Comparison of ENCODE assay signal across 8 mouse cellular contexts in genomic region chr2:70823926-70824800, GRCm38 (mm10). TPM values are rescaled to one million over a fixed set of nuclear protein-coding genes. Genes with fewer than 3 reads are reported as not detected.
DNase-seq lines count a peak whose midpoint lies in the region; ATAC-seq and TF ChIP-seq lines count a peak whose summit lies in the region.

No protein-coding gene starts in this region.

- no peaks in the 10 kb centered on the region for H3K27me3 ChIP-seq in G1E (ENCODE audit: insufficient read depth, low read length)
- no peaks in the 10 kb centered on the region for H3K27me3 ChIP-seq in embryonic facial prominence, embryonic 13.5 days
- no peaks in the 10 kb centered on the region for H3K27me3 ChIP-seq in hindbrain, postnatal 0 days (ENCODE audit: insufficient read depth, low read length)

- peak overlapping the region; percentile 96 for H3K27ac ChIP-seq in layer of hippocampus, adult 2 months
- H3K27ac ChIP-seq in embryonic facial prominence, embryonic 13.5 days = peak overlapping the region; percentile 100
- H3K27ac ChIP-seq in hindbrain, postnatal 0 days = peak overlapping the region; percentile 99

- peak overlapping the region; percentile 68 for H3K4me2 ChIP-seq in embryonic facial prominence, embryonic 13.5 days
- H3K4me2 ChIP-seq in hindbrain, postnatal 0 days (ENCODE audit: low read depth, low read length) = peak overlapping the region; percentile 80

- no peak for ATAC-seq in G1E (ENCODE audit: extremely low read depth, insufficient number of reproducible peaks, low FRiP score, poor library complexity, severe bottlenecking)
- no peak for ATAC-seq in embryonic facial prominence, embryonic 13.5 days (ENCODE audit: insufficient number of reproducible peaks, insufficient read depth, low FRiP score, low TSS enrichment, low read depth)
- ATAC-seq in hindbrain, postnatal 0 days = no peak

- peak overlapping the region; percentile 80 for H3K4me3 ChIP-seq in layer of hippocampus, adult 2 months
- H3K4me3 ChIP-seq in G1E (ENCODE audit: low read depth, low read length) = peak overlapping the region; percentile 89
- H3K4me3 ChIP-seq in embryonic facial prominence, embryonic 13.5 days = peak overlapping the region; percentile 89
- peak overlapping the region; percentile 91 for H3K4me3 ChIP-seq in hindbrain, postnatal 0 days (ENCODE audit: low read length)

- peaks cover 2% of the 10 kb centered on the region for H3K36me3 ChIP-seq in G1E (replicated peaks)
- H3K36me3 ChIP-seq in embryonic facial prominence, embryonic 13.5 days = no peaks in the 10 kb centered on the region
- H3K36me3 ChIP-seq in hindbrain, postnatal 0 days (ENCODE audit: insufficient read depth, low read length) = no peaks in the 10 kb centered on the region

- H3K9ac ChIP-seq in embryonic facial prominence, embryonic 13.5 days = peak overlapping the region; percentile 97
- peak overlapping the region; percentile 93 for H3K9ac ChIP-seq in hindbrain, postnatal 0 days (replicated peaks; ENCODE audit: low read length)

- no peak for DNase-seq in layer of hippocampus, adult 2 months (ENCODE audit: low spot score in 2 of 2)
- DNase-seq in layer of hippocampus, adult 9-11 months = no peak
- no peak for DNase-seq in G1E (ENCODE audit: low spot score)
- DNase-seq in hindbrain, postnatal 0 days (ENCODE audit: low spot score) = peak; percentile 75
- peak; percentile 12 to 21 for DNase-seq in lung, adult 18-20 months
- DNase-seq in retina, postnatal 1 day = peak; percentile 12
- no peak for DNase-seq in gastrocnemius, adult 18-20 months (ENCODE audit: low spot score)

- peaks cover 56% of the 10 kb centered on the region for H3K4me1 ChIP-seq in G1E (ENCODE audit: insufficient read depth, low read depth, low read length)
- H3K4me1 ChIP-seq in embryonic facial prominence, embryonic 13.5 days = peaks cover 15% of the 10 kb centered on the region
- H3K4me1 ChIP-seq in hindbrain, postnatal 0 days (ENCODE audit: insufficient read depth, low read length) = 0 out of 2 replicates have a peak, but pooled peaks cover 5% of the 10 kb centered on the region

- H3K9me3 ChIP-seq in G1E (replicated peaks) = no peaks in the 10 kb centered on the region
- H3K9me3 ChIP-seq in embryonic facial prominence, embryonic 13.5 days = no peaks in the 10 kb centered on the region
- H3K9me3 ChIP-seq in hindbrain, postnatal 0 days (ENCODE audit: low read length) = no peaks in the 10 kb centered on the region

- WGBS in embryonic facial prominence, embryonic 13.5 days = 1% methylated on average over 27 of the region's 27 CpGs
- under 1% methylated on average over 27 of the region's 27 CpGs for WGBS in hindbrain, postnatal 0 days

- TF ChIP-seq CTCF in layer of hippocampus, adult 2 months (conservative IDR thresholded peaks at IDR 0.05) = peak; percentile 75
- no peak for TF ChIP-seq CTCF in G1E (IDR thresholded peaks at IDR 0.05; ENCODE audit: low read depth, low read length)
- peak; percentile 70 for TF ChIP-seq CTCF in hindbrain, postnatal 0 days (IDR thresholded peaks at IDR 0.05; ENCODE audit: low read depth)

RNA-seq across cellular contexts. Expression of gene Tlk1, which starts 1.4 kb away (rescaled TPM):
- total RNA-seq in layer of hippocampus, adult 2 months (2021) = 10 to 100 TPM; 74.0 to 83.3 TPM
- 132 and 165 TPM in 2 replicates for total RNA-seq in G1E (2014; fragmentation: Nextera tagmentation)
- 84.9 and 96.2 TPM in 2 replicates for total RNA-seq in G1E (2017)
- 29.3 and 35.1 TPM in 2 replicates for polyA plus RNA-seq in G1E (2012)
- 33.5 and 33.6 TPM in 2 replicates for polyA plus RNA-seq in embryonic facial prominence, embryonic 13.5 days (2015; fragmentation: Nextera tagmentation; extraction: Ambion mirVana)
- total RNA-seq in hindbrain, postnatal 0 days (2014; rRNA removed) = 17.3 and 22.8 TPM in 2 replicates
- 23.8 and 27.0 TPM in 2 replicates for polyA plus RNA-seq in hindbrain, postnatal 0 days (2015; fragmentation: Nextera tagmentation; extraction: Ambion mirVana)
- 10 to 100 TPM; 40.4 to 47.1 TPM for total RNA-seq in gastrocnemius, adult 18-20 months (2021)

Comparison
In these comparisons a context has a peak if more than half of its experiments do, and no peak if none do; other contexts are left out.
1. DNase-seq: peak in hindbrain, postnatal 0 days (single experiment), lung, adult 18-20 months (2 of 2) and retina, postnatal 1 day (single experiment); none in layer of hippocampus, adult 2 months (0 of 2), layer of hippocampus, adult 9-11 months (single experiment), G1E (single experiment) and gastrocnemius, adult 18-20 months (single experiment).
2. Peak in every context shown above with its lines, with median percentiles within 50 percentile points of each other: H3K27ac ChIP-seq and H3K4me3 ChIP-seq.